Mouse (Mus musculus) stomach, postnatal 0 days (tissue): ENCODE data around the gene 1700025C18Rik. TPM values are rescaled to one million over a fixed set of nuclear protein-coding genes. Genes with fewer than 3 reads are reported as not detected.

Experiments
- ATAC-seq: fragments of 200-750 bp; cut with Nextera tagmentation; 2 replicates; pipeline ENCODE4 v1.8.0; 2017; ENCODE audit not compliant: low FRiP score, low TSS enrichment
- DNase-seq: peaks from one replicate; pipeline ENCODE4 v3.0.0-alpha.2; 2016; ENCODE audit warnings: low spot score
- H3K27ac ChIP-seq: fragments of 300-500 bp; sonication (generic); replicated peaks from 2 replicates; pipeline ENCODE4 v1.5.1; 2014; ENCODE audit warnings: mild to moderate bottlenecking, control low read depth
- H3K27me3 ChIP-seq: fragments of 300-500 bp; sonication (generic); 2 replicates; pipeline ENCODE4 v1.6.1; 2014; ENCODE audit warnings: low read length; ENCODE audit not compliant: control insufficient read depth, insufficient read depth
- H3K36me3 ChIP-seq: fragments of 300-500 bp; sonication (generic); 2 replicates; pipeline ENCODE4 v1.6.1; 2014; ENCODE audit warnings: low read length, mixed read lengths; ENCODE audit not compliant: control insufficient read depth, insufficient read depth
- H3K4me1 ChIP-seq: fragments of 300-500 bp; sonication (generic); replicated peaks from 2 replicates; pipeline ENCODE4 v1.6.1; 2014; ENCODE audit warnings: antibody characterized with exemption; ENCODE audit not compliant: control insufficient read depth, insufficient read depth
- H3K4me2 ChIP-seq: fragments of 300-500 bp; sonication (generic); replicated peaks from 2 replicates; pipeline ENCODE4 v1.6.1; 2014; ENCODE audit warnings: low read depth, mild to moderate bottlenecking, control low read depth, moderate library complexity
- H3K4me3 ChIP-seq: fragments of 300-500 bp; sonication (generic); 2 replicates; pipeline ENCODE4 v1.5.1; 2014; ENCODE audit warnings: low read depth, low read length, control low read depth
- H3K9ac ChIP-seq: fragments of 300-500 bp; sonication (generic); 2 replicates; pipeline ENCODE4 v1.6.1; 2014; ENCODE audit warnings: mild to moderate bottlenecking, low read length, control low read depth, mixed read lengths
- H3K9me3 ChIP-seq: fragments of 300-500 bp; sonication (generic); 2 replicates; pipeline ENCODE4 v1.6.1; 2016; ENCODE audit warnings: low read length; ENCODE audit not compliant: control insufficient read depth
- CTCF ChIP-seq: IDR thresholded peaks from 2 replicates; pipeline ENCODE4 v1.5.1; 2016; ENCODE audit warnings: antibody characterized with exemption, low read depth, mild to moderate bottlenecking, moderate library complexity
- EP300 ChIP-seq: optimal IDR thresholded peaks from 2 replicates; pipeline ENCODE3; 2016; ENCODE audit warnings: antibody characterized with exemption
- WGBS: fragments of 180-500 bp; shearing (Covaris S2); extraction: QIAGEN DNeasy Blood & Tissue Kit; methylation state at CpG from one replicate; pipeline ENCODE4 v1.1.7; 2014; 5-methylcytosine and 5-hydroxymethylcytosine counted together
- polyA plus RNA-seq: library from polyadenylated mRNA; unstranded; fragments of >200 nt; fragmentation: Nextera tagmentation; extraction: Ambion mirVana; gene quantifications from 2 replicates; pipeline ENCODE4 v1.2.1, GENCODE M21; 2015

1700025C18Rik gene
- polyA plus RNA-seq, 1 experiment from 2014 or later, result not detected

DNA sequence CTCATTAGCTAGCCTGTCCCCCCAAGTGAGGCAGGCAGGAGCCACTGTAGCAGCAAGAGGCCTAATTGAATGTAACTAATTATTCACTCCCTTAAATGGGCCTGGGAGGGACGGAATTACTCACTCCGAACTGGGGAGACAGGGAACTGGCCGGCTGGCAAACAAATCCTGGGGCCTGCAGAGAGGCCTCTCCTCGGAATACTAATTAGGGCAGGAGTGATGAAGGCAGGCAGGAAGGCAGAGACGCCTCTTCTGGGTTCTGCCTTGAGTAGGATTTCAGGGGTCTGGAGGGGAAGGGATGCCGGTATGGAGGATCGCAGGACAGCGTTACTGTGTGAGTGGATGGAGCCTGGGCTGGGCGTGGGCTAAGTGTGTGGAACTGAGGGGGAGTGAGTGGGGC is 13.5 kb downstream of the 1700025C18Rik start:
- no peak for DNase-seq
- WGBS, result 18% methylated on average over 9 of the region's 9 CpGs
- no peak for ATAC-seq
- TF ChIP-seq CTCF, result no peak
- no peak for TF ChIP-seq EP300
- no peak overlapping the region for H3K4me3 ChIP-seq
- H3K9me3 ChIP-seq, result no peaks in the 10 kb centered on the region
- H3K27me3 ChIP-seq, result 0 out of 2 replicates have a peak, but pooled peaks cover 4% of the 10 kb centered on the region
- no peak overlapping the region for H3K4me2 ChIP-seq
- H3K36me3 ChIP-seq, result no peaks in the 10 kb centered on the region
- H3K9ac ChIP-seq, result no peak overlapping the region
- no peaks in the 10 kb centered on the region for H3K4me1 ChIP-seq
- no peak overlapping the region for H3K27ac ChIP-seq

- Histone ChIP-seq H3K36me3 (no peaks in the 10 kb centered on the region), H3K4me1 (no peaks in the 10 kb centered on the region), H3K27ac (no peak overlapping the region), H3K9me3 (no peaks in the 10 kb centered on the region), H3K9ac (no peak overlapping the region), H3K27me3 (0 out of 2 replicates have a peak, but pooled peaks cover 4% of the 10 kb centered on the region), H3K4me3 (no peak overlapping the region), H3K4me2 (no peak overlapping the region)
- WGBS, result 29% methylated on average over 2 of the region's 2 CpGs
- DNase-seq (peak; percentile 82), ATAC-seq (peak; percentile 50; the same call in 1 of the 2 replicates)
- TF ChIP-seq EP300 (no peak), CTCF (peak; percentile 98)
These were observed 15.6 kb downstream of the 1700025C18Rik start for GRCm38 (mm10) chr2:165074937-165075336.

GRCm38 (mm10) chr2:165074081-165074884 is 16.3 kb downstream of the 1700025C18Rik start:
- WGBS, result 35% methylated on average over 11 of the region's 11 CpGs
- no peak for DNase-seq

DNA sequence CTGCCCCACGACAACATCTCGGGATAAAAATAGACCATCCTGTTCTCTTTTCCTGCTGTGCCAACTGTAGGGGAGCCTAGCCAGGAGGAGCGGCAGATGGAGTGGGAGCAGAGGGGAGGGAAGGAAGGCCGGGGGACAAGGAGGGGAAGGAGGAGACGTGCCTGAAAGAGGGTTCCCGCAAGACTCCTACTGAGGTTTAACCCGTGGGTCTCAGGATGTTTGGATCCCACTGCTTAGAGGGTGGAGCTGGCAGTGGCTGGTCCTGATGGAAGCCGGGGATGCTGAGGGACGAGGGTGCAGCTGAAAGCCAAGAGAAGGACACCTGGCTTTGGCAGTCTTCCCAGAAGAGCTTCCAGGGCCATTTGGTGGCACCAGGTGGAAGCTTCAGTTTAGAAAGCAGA is 17.2 kb downstream of the 1700025C18Rik start:
- DNase-seq, result no peak
- Histone ChIP-seq H3K27me3 (0 out of 2 replicates have a peak, but pooled peaks cover 4% of the 10 kb centered on the region), H3K9ac (no peak overlapping the region), H3K4me1 (no peaks in the 10 kb centered on the region), H3K4me3 (no peak overlapping the region), H3K4me2 (no peak overlapping the region), H3K27ac (no peak overlapping the region), H3K36me3 (no peaks in the 10 kb centered on the region), H3K9me3 (no peaks in the 10 kb centered on the region)
- TF ChIP-seq CTCF (no peak), EP300 (no peak)
- 13% methylated on average over 9 of the region's 9 CpGs for WGBS
- no peak for ATAC-seq

More at GRCm38 (mm10) chr2:165074081-165074884, 16.3 kb downstream of the 1700025C18Rik start:
- Histone ChIP-seq H3K27me3 (0 out of 2 replicates have a peak, but pooled peaks cover 4% of the 10 kb centered on the region), H3K4me2 (no peak overlapping the region), H3K36me3 (no peaks in the 10 kb centered on the region), H3K9me3 (no peaks in the 10 kb centered on the region), H3K4me3 (no peak overlapping the region), H3K4me1 (no peaks in the 10 kb centered on the region), H3K27ac (no peak overlapping the region), H3K9ac (no peak overlapping the region)
- TF ChIP-seq CTCF, result no peak
- ATAC-seq, result no peak

DNA sequence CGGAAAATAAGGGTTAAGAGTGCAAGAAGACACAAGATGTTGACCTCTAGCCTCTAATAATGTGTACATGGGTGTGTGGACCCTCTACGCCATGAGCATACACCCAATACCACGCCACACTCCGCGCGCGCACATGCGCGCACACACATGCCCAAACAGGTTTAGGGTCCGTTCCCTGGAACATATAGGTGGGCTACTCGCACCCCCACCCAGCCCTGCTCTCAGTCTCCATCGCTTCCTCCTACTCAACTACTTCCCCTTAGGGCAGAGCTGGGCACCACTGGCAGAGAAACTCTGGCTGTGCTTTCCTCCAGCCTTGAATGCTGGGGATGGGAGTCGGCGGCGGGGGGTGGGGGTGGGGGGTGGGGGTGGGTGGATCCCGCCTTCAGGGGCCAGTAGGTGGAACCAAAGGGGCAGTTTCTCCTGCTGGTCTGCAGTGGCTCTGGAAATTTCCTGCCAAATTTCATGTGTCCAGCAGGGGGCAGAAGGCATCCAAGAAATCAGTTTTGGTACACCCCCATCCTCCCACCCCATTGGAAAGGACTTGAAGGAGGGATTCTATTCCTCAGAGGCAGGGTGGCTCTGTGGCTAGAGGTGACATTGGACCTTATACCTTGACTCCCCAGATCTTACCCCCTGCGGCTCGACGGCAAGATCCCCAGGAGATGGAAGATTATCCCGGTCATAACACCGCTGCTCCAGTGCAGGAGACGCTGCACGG is 20.3 kb downstream of the 1700025C18Rik start:
- ATAC-seq, result no peak; the same call in 1 of the 2 replicates
- H3K9me3 ChIP-seq, result no peaks in the 10 kb centered on the region
- 25% methylated on average over 23 of the region's 23 CpGs for WGBS

More for the DNA sequence above, 20.3 kb downstream of the 1700025C18Rik start:
- Histone ChIP-seq H3K9ac (no peak overlapping the region), H3K4me3 (no peak overlapping the region), H3K36me3 (no peaks in the 10 kb centered on the region), H3K27me3 (no peaks in the 10 kb centered on the region), H3K4me1 (no peaks in the 10 kb centered on the region), H3K4me2 (no peak overlapping the region), H3K27ac (no peak overlapping the region)
- DNase-seq, result peak; percentile 64
- TF ChIP-seq CTCF (peak; percentile 81), EP300 (no peak)
